Mouse (Mus musculus) kidney, embryonic 15.5 days (tissue): ENCODE data around the gene Gdf11. TPM values are rescaled to one million over a fixed set of nuclear protein-coding genes. Genes with fewer than 3 reads are reported as not detected.

ENCODE experiments used
- ATAC-seq: fragments of 200-750 bp; cut with Nextera tagmentation; replicated peaks from 2 replicates; pipeline ENCODE4 v1.8.0; 2017; ENCODE audit warnings: moderate TSS enrichment; ENCODE audit not compliant: low FRiP score
- H3K27ac ChIP-seq: fragments of 300-500 bp; sonication (generic); 2 replicates; pipeline ENCODE4 v1.5.1; 2015; ENCODE audit warnings: mild to moderate bottlenecking, inconsistent platforms
- H3K27me3 ChIP-seq: fragments of 300-500 bp; sonication (generic); 2 replicates; pipeline ENCODE4 v1.6.1; 2015; ENCODE audit warnings: inconsistent platforms
- H3K36me3 ChIP-seq: fragments of 300-500 bp; sonication (generic); 2 replicates; pipeline ENCODE4 v1.6.1; 2015; ENCODE audit warnings: inconsistent platforms
- H3K4me1 ChIP-seq: fragments of 300-500 bp; sonication (generic); 2 replicates; pipeline ENCODE4 v1.6.1; 2015; ENCODE audit warnings: inconsistent platforms
- H3K4me2 ChIP-seq: fragments of 300-500 bp; sonication (generic); 2 replicates; pipeline ENCODE4 v1.6.1; 2015; ENCODE audit warnings: moderate library complexity, mild to moderate bottlenecking, inconsistent platforms
- H3K4me3 ChIP-seq: fragments of 300-500 bp; sonication (generic); replicated peaks from 2 replicates; pipeline ENCODE4 v1.5.1; 2015; ENCODE audit warnings: mild to moderate bottlenecking, inconsistent platforms
- H3K9ac ChIP-seq: fragments of 300-500 bp; sonication (generic); 2 replicates; pipeline ENCODE4 v1.6.1; 2015; ENCODE audit warnings: mild to moderate bottlenecking, inconsistent platforms
- H3K9me3 ChIP-seq: fragments of 300-500 bp; sonication (generic); replicated peaks from 2 replicates; pipeline ENCODE4 v1.6.1; 2016; ENCODE audit warnings: inconsistent platforms
- WGBS: fragments of 180-500 bp; shearing (Covaris S2); methylation state at CpG from one replicate; pipeline ENCODE4 v1.1.7; 2015; ENCODE audit warnings: mixed read lengths; 5-methylcytosine and 5-hydroxymethylcytosine counted together
- polyA plus RNA-seq: library from polyadenylated mRNA; unstranded; fragments of >200 nt; fragmentation: Nextera tagmentation; extraction: Ambion mirVana; gene quantifications from 2 replicates; pipeline ENCODE4 v1.2.1, GENCODE M21; 2015

Gdf11 gene
- polyA plus RNA-seq, 1 experiment from 2014 or later: 7.2 TPM

DNA sequence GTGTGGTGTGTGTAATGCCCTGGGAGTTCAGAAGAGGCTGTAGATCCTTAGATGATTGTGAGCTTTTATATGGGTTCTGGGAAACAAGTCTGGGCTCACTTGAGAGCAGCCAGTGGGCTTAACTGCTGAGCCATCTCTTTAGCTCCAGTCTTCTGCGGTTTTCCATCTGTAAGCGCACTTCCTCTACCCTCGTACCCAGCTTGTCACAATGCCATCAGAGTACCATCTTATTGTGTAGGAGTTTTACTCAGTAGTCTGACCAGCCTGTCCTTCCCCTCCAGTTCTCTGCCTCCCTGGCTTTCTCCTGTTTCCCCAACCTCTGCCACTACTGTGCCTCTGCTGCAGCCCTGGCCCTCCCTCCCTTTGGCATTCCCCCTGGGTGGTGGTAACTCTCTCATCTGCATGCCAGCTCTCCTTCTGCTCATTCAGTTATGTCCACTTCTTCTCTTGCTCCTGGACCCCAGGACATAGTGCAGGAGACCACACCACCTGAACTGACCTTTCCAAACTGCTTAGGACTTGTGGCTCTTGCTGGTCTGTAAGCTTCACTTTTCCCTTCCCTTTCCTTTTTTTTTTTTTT lies 11.0 kb upstream of the Gdf11 start:
- Histone ChIP-seq H3K9ac (no peak overlapping the region), H3K27ac (no peak overlapping the region), H3K4me1 (no peaks in the 10 kb centered on the region), H3K4me3 (no peak overlapping the region), H3K4me2 (no peak overlapping the region), H3K27me3 (no peaks in the 10 kb centered on the region), H3K36me3 (no peaks in the 10 kb centered on the region), H3K9me3 (no peaks in the 10 kb centered on the region)
- 83% methylated on average over 3 of the region's 3 CpGs for WGBS
- no peak for ATAC-seq

DNA sequence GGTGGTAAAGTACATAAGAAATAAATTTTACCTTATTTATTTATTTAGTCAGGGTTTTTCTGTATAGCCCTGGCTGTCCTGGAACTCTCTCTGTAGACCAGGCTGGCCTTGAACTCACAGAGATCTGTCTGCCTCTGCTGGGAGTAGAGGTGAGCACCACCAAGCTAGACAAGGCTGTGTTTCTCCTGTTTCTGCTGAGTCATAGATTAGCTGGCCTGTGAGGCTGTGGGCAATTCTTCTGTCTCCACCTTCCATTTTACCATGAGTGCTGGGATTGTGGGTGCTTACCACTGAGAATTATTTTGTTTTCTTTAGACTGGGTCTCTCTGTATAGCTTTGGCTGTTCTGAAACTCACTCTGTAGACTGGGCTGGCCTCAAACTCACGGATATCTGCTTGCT lies 9.9 kb upstream of the Gdf11 start:
- Histone ChIP-seq H3K9ac (no peak overlapping the region), H3K4me3 (no peak overlapping the region), H3K9me3 (no peaks in the 10 kb centered on the region), H3K27ac (no peak overlapping the region), H3K27me3 (peaks cover 8% of the 10 kb centered on the region), H3K4me2 (no peak overlapping the region), H3K4me1 (peaks cover 1% of the 10 kb centered on the region; the same call in 1 of the 2 replicates), H3K36me3 (no peaks in the 10 kb centered on the region)
- ATAC-seq: no peak
- 72% methylated on average over 1 of the region's 1 CpGs for WGBS

DNA sequence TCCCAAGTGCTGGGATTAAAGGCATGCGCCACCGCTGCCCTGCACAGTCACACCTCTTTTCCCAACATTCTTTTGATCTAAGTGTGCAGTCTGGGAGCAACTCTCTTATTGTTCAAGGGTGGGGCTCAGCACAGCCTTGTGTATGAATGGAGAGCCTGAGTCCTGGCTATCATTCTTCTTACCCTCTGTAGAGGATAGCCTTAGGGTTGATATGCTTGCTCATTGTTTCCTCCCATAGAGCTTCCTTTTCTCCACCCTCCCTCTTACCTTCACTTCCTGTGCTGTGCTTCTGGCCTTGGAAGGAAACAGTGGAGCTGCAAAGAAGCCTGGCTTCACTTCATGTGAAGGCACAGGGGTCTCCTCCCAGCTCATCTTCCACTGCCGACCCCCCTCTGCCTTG lies 9.2 kb upstream of the Gdf11 start, which contains the start of gene Cd63:
TSS of gene Cd63 (plus strand) at position 292 of the 400 bp plus-strand sequence.
- H3K4me1 ChIP-seq: peaks cover 8% of the 10 kb centered on the region
- ATAC-seq: no peak
- 89% methylated on average over 3 of the region's 3 CpGs for WGBS
- H3K4me3 ChIP-seq: no peak within 1 kb of the TSS
- H3K27me3 ChIP-seq: peaks cover 15% of the 10 kb centered on the region
- H3K36me3 ChIP-seq: no peaks in the 10 kb centered on the region
- no peaks in the 10 kb centered on the region for H3K9me3 ChIP-seq
- no peak within 1 kb of the TSS for H3K9ac ChIP-seq
- no peak within 1 kb of the TSS for H3K4me2 ChIP-seq
- peak within 1 kb of the TSS; percentile 20; the same call in 1 of the 2 replicates for H3K27ac ChIP-seq

DNA sequence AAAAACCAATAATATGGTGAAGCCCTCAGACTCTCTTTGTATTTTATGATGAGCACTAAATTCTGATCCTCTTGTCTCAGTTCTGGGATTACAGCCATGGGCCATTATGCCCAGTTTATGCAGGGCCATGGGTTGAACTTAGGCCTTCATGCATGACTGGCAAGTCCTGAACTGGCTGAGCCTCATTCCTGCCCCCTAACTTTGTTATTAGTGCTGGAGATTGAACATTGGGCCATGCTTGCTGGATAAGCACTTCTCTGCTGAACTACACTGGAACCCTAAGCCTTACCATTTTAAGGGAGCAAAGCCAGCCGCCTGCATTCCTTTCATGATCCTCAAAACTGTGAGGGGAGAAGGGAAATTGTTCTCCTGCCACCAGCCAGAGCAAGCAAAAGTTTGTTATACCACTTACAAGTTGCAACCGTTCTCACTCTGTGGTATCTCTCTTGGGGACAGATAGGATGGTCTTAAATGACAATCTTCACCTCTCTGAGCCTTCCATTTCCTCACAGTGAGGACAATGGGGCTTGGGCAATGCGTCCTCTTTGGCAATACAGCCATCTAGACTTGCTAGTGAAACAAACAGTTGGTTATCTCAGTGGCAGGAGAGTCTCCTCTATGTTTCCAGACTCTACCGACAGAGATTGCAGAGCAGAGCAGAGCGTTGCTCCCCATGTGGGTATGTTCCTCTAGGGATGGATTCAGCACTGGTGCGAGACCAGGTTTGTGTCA lies 8.4 kb upstream of the Gdf11 start:
- H3K27me3 ChIP-seq: peaks cover 17% of the 10 kb centered on the region
- H3K27ac ChIP-seq: peak overlapping the region; percentile 20; the same call in 1 of the 2 replicates
- H3K4me2 ChIP-seq: no peak overlapping the region
- ATAC-seq: no peak
- 77% methylated on average over 6 of the region's 6 CpGs for WGBS
- no peak overlapping the region for H3K4me3 ChIP-seq
- H3K9me3 ChIP-seq: no peaks in the 10 kb centered on the region
- no peak overlapping the region for H3K9ac ChIP-seq
- H3K36me3 ChIP-seq: no peaks in the 10 kb centered on the region
- H3K4me1 ChIP-seq: peaks cover 15% of the 10 kb centered on the region

DNA sequence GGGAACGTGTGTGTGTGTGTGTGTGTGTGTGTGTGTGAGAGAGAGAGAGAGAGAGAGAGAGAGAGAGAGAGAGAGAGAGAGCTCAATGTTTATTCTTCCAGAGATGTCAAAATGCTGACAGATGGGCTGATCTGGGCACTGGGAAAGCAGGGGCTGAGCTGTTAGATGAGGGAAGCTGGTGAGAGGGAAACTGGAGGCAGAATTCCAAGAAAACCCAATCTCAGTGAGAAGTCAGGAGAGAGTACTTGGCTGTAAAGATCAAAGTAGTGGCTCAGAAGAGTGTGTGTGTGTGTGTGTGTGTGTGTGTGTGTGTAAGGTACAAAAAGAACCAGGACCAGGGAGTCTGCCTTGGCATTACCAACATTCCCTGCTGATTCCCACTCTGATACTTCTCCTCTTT lies 6.0 kb upstream of the Gdf11 start:
- Histone ChIP-seq H3K4me1 (peaks cover 21% of the 10 kb centered on the region), H3K9me3 (no peaks in the 10 kb centered on the region), H3K27ac (no peak overlapping the region), H3K4me2 (no peak overlapping the region), H3K36me3 (no peaks in the 10 kb centered on the region), H3K9ac (no peak overlapping the region), H3K27me3 (peaks cover 32% of the 10 kb centered on the region), H3K4me3 (no peak overlapping the region)
- whole genome bisulfite sequencing: 8% methylated on average over 1 of the region's 1 CpGs
- ATAC-seq: no peak

DNA sequence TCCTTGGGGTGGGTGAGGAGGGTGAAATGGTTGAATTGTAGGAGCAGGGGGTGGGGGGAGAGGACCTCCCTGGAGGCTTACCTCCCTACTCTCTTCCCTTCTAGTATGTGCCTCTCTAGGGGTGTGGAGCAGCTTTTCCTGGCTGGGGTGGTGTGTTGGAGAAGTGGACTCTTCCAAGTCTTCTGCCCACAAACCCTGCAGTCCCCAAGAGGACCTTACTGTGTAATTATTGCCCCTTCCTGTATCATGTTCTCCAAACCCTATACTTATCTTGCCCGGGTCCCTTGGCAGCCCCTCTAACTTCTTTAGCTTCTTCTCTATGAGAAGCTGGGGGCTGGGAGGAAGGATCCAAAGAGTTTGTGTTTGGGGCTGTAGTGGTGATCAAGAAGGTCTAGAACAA lies 5.3 kb upstream of the Gdf11 start:
- no peaks in the 10 kb centered on the region for H3K36me3 ChIP-seq
- ATAC-seq: no peak
- no peak overlapping the region for H3K27ac ChIP-seq
- peaks cover 25% of the 10 kb centered on the region for H3K4me1 ChIP-seq
- no peak overlapping the region for H3K9ac ChIP-seq
- H3K9me3 ChIP-seq: no peaks in the 10 kb centered on the region
- H3K27me3 ChIP-seq: peaks cover 35% of the 10 kb centered on the region
- 58% methylated on average over 1 of the region's 1 CpGs for WGBS
- no peak overlapping the region for H3K4me2 ChIP-seq
- no peak overlapping the region for H3K4me3 ChIP-seq

DNA sequence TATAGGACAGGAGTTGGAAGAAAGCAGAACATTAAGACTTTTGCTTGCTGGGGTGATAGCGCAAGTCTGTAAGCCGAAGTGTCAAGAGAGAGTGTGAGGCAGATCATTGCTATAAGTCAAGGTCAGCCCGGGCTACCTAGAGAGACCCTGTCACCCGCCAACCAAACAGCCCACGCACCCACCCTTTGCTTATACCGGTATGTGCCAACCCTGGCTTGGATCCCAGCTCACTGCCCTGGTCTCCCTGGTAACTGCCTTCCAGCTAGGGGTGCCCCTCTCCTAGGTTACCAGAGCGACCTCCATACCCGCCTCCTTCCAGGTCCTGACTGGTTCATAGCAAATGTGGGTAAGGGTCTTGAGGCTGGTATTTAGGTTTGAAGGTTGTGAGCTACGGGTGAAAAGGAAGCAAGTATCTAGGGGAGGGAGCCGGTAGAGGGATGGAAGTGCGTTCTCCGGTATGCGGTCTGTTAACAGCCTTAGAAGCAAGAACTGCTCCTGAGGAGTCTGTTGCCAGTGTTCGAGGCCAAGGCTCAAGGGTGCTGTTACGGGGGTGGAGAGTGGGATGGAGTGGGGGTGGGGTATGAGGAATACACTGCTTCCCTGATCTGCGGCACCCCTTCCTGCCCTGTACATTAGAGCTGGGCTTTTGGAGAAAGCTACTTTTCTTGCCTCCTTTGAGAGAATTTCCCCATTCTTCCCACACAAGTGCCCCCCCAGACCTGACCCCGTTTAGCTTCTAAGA lies 4.6 kb upstream of the Gdf11 start:
- Histone ChIP-seq H3K27me3 (peaks cover 35% of the 10 kb centered on the region), H3K27ac (no peak overlapping the region), H3K36me3 (no peaks in the 10 kb centered on the region), H3K4me3 (peak overlapping the region; percentile 10), H3K9ac (no peak overlapping the region), H3K4me2 (peak overlapping the region; percentile 41), H3K4me1 (peaks cover 25% of the 10 kb centered on the region), H3K9me3 (no peaks in the 10 kb centered on the region)
- no peak for ATAC-seq
- WGBS: 6% methylated on average over 17 of the region's 17 CpGs

DNA sequence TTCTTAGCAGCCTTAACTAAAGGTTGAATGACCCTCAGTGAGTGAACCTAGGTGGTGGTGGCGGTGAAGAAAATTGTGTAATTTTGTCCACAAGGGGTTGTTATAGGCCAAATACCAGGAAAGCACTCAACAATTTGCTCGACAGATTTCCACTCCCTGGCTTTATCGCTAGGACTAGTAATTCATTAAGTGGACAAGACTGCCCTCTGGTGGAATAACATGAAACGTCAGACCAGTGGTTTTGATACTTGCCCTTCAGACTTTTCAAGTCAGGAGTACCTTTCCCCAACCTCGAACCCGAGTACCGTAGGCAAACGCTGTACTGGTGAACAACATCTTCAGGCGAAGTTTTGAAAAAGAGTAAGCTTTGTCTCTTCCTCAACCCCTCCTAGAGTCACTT lies 3.9 kb upstream of the Gdf11 start:
- ATAC-seq: no peak
- no peak overlapping the region for H3K27ac ChIP-seq
- peak overlapping the region; percentile 41 for H3K4me2 ChIP-seq
- H3K4me3 ChIP-seq: peak overlapping the region; percentile 10; the same call in 1 of the 2 replicates
- peaks cover 35% of the 10 kb centered on the region for H3K27me3 ChIP-seq
- H3K4me1 ChIP-seq: peaks cover 30% of the 10 kb centered on the region
- H3K9ac ChIP-seq: no peak overlapping the region
- H3K36me3 ChIP-seq: no peaks in the 10 kb centered on the region
- no peaks in the 10 kb centered on the region for H3K9me3 ChIP-seq
- WGBS: 0% methylated on average over 9 of the region's 9 CpGs

DNA sequence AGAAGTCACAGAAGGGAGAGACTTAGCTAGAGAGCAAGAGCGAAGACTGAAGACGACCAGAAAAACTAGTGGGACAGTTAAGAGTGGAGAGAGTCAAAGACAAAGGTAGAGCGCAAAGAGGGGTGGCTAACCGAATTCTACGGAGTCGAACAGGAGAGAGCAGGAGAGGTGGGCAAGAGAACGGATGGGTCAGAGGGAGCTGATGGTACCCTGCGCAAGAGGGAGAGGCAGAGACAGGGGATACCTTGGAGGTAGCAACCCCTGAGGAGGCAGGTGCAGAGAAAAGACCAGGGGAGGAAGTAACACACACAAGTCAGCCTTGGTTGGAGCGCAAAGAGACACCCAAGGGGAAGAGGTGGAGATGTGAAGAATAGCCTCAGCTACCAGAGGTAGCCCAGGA lies 728 bp upstream of the Gdf11 start:
- peak overlapping the region; percentile 95 for H3K27ac ChIP-seq
- WGBS: 3% methylated on average over 9 of the region's 9 CpGs
- peak overlapping the region; percentile 81 for H3K4me3 ChIP-seq
- peaks cover 35% of the 10 kb centered on the region for H3K27me3 ChIP-seq
- no peaks in the 10 kb centered on the region for H3K9me3 ChIP-seq
- H3K4me1 ChIP-seq: peaks cover 49% of the 10 kb centered on the region
- H3K4me2 ChIP-seq: peak overlapping the region; percentile 90
- peaks cover 9% of the 10 kb centered on the region for H3K36me3 ChIP-seq
- peak overlapping the region; percentile 90 for H3K9ac ChIP-seq
- ATAC-seq: no peak

DNA sequence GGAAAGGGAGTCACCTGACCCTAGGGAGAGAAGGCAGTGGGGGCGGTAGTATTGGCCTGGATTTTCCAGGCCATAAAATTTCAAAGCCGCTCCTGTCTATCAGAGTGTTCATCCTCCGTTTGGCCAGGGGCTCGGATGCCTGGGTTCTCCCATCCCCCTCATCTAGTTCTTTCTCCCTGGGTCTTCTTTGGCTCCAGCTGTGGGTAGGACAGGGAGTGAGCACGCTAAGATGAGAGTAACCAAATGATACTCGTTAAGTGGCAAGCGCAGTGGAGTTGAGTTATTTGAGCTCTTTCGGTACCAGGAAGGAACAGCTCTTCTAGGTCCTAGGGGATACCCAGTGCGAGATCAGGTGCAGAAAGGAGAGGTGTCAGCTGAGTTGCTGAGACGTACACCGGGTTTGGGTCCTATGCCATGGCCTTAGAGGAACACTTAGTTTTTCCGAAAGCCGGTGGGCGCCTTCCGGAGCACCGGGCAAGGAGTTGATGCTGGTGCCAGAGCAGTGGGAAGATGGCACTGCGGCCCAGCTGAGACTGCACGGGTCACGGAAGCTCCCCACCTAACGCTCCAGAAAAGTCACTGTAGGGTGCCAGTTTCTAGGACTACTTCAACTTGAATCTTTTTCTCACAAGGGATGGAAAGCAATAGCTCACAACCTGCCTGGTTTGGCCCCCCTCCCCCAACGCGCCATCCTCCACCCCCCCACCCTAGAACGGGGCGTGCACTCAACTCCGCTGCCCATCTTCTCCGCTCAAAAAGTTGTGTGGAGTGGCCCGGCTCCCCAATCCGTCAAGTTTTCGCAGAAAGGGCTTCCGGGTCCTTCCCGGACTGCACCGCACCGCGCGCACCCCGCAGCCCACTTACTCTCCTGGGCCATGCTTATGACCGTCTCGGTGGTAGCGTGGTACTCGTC lies 879 bp downstream of the Gdf11 start:
- 1% methylated on average over 39 of the region's 40 CpGs for WGBS
- peaks cover 52% of the 10 kb centered on the region for H3K4me1 ChIP-seq
- peak overlapping the region; percentile 90 for H3K9ac ChIP-seq

DNA sequence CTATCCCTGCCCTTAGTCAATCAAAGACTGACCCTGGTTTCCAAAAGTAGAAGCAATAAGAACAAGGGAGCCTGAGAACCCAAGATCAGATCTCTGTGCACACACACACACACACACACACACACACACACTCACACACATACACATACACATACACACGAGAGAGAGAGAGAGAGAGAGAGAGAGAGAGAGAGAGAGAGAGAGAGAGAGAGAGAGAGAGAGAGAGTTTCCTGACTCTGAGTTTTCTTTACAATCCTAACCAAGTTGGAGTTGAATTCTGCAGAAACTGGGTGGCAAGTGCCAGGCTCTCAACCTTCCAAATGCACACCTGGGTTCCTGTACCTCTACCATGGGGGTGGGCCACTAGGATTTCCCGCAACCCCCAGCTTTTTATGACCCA lies 1.7 kb downstream of the Gdf11 start:
- Histone ChIP-seq H3K4me1 (peaks cover 48% of the 10 kb centered on the region), H3K27me3 (peaks cover 19% of the 10 kb centered on the region), H3K9ac (peak overlapping the region; percentile 90; the same call in 1 of the 2 replicates), H3K4me3 (peak overlapping the region; percentile 81), H3K4me2 (peak overlapping the region; percentile 90), H3K27ac (peak overlapping the region; percentile 95), H3K36me3 (peaks cover 30% of the 10 kb centered on the region), H3K9me3 (no peaks in the 10 kb centered on the region)
- 0% methylated on average over 1 of the region's 2 CpGs for WGBS
- ATAC-seq: no peak

More for the DNA sequence above, 879 bp downstream of the Gdf11 start:
- H3K9me3 ChIP-seq: no peaks in the 10 kb centered on the region
- peak overlapping the region; percentile 90 for H3K4me2 ChIP-seq
- peak overlapping the region; percentile 81 for H3K4me3 ChIP-seq
- no peak for ATAC-seq
- H3K27ac ChIP-seq: peak overlapping the region; percentile 95
- H3K27me3 ChIP-seq: peaks cover 20% of the 10 kb centered on the region
- H3K36me3 ChIP-seq: peaks cover 22% of the 10 kb centered on the region
